Mouse (Mus musculus) mesoderm, embryonic 11.5 days (tissue): Measurements from ENCODE around the gene Aldh3a2.
A peak's percentile ranks its signal among the peaks of the same experiment; 100 is the strongest.

ENCODE experiments used
- DNase-seq: peaks from one replicate; pipeline ENCODE4 v3.0.0-alpha.2; 2012; ENCODE audit warnings: low read depth, low spot score

Gene Aldh3a2

DNA sequence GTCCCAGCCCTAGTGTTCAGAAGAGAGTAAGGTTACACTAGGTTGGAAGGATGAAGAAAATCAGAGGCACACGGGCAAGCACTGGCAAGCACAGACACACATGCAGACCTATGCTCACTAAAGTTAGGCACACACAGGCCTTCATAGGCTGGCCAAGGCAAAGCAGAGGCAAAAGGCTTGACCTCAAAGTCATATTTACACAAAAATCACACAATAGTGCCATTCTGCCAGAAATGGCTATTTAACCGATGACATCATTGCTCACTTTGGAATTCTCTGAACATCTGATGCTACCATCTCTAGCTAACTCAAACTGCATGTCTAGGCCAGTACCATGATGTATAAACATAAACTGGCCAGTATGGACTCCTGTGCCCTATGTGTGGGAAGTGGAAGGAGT lies 6.7 kb upstream of the Aldh3a2 start:
- DNase-seq = peak; percentile 6

GRCm38 (mm10) chr11:61271612-61272011 lies 4.3 kb upstream of the Aldh3a2 start:
- no peak for DNase-seq

DNA sequence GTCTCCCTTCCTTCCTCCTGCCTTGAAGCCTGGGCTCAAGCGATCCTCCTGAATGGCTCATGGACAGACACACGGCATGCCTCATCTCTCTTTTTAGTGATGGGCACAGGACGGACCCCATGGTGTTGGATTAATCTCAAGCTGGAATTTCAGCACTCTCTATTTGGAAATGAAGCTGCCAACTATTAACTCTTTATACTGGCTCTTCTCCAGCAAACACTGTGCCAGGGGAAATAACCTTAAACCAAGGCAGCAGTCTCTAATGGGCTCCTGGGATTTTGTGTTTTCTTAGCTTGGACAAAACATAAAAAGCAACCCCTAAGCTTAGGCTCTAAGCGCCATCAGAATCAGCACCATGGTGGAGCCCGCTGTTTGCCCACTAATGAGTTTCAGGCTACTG lies 3.1 kb upstream of the Aldh3a2 start:
- DNase-seq = no peak

GRCm38 (mm10) chr11:61268626-61269349 lies 1.5 kb upstream of the Aldh3a2 start:
- no peak for DNase-seq

GRCm38 (mm10) chr11:61263841-61264240 lies 3.4 kb downstream of the Aldh3a2 start:
- no peak for DNase-seq

DNA sequence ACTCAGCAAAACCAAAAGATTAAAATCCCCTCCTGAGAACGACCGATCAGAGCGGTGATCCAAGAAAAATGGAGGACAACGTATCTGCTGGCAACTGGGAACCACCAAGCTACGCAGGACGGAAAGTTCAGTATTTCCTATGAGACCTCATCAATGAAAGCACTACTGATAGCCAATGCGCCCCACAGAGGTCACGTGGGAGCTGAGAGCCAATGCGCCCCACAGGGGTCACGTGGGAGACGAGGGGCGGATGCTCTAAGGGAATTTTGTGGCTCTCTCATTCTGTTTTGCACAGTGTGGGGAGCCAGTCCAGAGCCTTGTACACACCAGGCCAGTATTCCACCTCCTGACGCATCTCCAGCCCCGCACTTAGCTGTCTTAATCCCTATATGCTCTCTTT lies 4.7 kb downstream of the Aldh3a2 start:
- DNase-seq = no peak

DNA sequence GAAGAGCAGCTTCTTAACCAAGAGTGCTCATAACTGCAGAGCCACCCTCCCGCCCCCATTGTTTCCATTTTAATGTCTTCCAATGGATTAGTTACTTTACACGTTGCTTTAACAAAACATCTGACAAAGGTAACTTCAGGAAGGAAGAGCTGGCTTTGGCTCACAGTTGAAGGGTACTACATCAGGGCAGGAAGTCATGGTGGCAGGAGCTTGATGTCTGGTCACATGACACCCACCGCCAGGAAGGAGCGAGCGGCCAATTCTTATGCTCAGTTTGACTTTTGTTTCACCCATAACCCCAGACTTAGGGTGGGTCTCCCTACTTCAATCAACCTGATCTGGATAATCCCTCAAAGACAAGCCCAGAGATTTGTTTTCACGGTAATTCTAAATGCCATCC lies 8.2 kb downstream of the Aldh3a2 start:
- DNase-seq = no peak

DNA sequence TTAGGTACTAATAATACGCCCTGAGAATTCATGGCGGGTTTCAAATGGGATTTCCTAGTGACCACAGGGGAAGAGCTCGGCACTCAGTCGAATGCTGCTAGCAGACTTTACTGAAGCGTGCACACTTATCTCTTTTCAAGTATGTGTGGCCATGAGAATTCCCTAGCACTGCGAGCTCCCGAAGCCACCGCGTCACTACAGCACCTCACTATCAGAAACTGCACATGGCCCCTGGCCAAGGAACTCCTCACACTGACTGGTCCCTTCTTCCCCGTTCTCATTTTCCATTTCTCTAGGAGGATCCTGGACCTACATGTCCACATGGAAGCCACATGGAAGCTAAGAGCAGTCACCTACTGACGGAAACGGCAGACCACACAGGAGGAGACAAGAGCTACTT lies 14.5 kb downstream of the Aldh3a2 start:
- DNase-seq = no peak

- no peak for DNase-seq
These were observed 15.5 kb downstream of the Aldh3a2 start for GRCm38 (mm10) chr11:61251741-61252140.

DNA sequence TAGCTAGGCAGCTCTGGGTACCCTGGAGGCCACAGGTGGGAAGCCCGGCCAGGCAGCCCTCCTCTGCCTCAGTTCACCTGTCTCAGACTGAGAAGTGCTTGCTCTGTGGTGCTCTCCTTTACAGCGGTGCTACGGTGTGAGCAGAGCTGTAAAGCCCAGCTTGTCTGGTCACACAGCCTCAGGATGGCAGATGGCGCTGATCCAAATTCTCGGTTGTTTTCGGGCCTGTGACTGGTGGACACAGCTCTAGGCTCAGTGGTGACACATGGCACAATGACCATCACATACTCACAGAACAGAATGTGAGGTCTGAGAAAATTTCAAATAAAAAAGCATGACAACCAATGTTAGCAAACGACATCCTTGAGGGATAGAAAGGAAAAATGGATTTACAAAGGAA lies 22.9 kb downstream of the Aldh3a2 start:
- DNase-seq = no peak

DNA sequence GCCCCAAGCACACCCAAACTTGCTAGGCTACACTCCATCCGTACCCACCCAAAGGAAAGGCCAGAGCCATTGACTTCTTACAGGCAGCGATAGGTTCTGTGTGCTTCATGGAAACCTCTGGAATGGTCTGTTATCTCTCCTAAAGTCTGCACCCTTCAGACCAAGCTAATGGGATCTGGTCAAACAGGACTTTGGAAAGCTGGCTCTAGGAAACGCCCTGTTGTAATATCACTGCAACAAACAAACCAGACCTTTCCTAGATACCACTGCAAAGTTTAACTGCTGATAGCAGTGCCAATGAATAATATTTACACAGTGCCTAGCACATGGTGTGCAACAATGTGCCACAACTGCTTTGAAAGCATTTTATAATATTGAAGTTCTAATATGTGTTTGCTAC lies 31.2 kb downstream of the Aldh3a2 start:
- DNase-seq = no peak

DNA sequence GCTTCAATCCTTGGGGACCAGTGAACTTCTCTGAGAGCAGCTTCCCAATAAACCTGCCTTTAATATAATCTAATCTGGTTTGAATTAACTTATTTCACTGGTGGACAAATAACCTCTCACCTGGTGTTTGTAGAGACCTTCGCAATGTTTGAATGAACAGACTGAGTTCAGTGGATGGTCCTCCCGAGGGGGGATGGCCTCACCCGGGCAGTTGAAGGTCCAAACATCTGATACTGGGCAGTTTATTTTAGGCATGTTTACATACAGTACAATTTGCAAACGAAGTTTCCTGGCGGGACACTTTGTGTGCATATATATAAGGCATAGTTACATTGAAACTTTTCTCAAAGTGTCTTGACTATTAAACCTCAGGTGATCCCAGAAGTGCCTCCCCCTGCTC lies 33.1 kb downstream of the Aldh3a2 start:
- DNase-seq = no peak

DNA sequence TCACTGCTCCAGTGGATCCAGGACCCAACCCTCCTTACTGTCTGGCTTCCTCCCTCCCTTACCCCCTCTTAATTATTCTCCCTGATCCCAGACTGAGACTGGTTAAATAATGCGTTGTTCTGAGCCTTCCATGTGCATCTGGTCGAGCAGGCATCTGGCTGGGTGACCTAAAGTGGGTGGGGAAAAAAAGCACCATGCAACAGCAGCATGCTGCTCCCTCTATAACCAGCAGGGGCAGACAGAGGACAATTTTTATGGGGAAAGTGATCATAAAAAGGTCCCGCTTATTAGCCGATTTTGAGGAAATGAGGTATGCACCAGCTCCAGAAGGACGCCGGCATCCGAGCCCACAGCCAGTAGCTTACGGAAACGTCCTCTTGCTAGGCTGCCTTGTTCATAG lies 35.9 kb downstream of the Aldh3a2 start:
- peak; percentile 76 for DNase-seq

- DNase-seq = no peak
These were observed 38.9 kb downstream of the Aldh3a2 start for GRCm38 (mm10) chr11:61228406-61228805.

DNA sequence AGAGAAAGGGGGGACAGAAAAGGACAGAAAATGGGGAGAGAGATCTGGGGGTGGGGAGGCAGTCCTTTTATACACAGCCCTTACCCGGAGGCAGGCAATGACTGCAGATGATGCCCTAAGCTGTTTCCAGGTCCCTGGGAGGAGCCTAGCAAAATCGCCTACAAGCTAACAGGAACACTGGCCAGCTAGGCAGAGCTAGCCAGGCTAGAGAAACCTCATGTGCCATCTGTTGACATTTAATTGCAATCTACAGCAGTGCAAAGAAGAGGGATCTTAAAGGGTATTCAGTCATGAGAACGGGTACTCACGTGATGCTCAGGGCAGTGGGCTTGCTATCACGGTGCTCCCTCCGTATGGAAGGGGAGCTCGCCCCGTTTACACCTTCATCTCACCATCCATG lies 39.4 kb downstream of the Aldh3a2 start:
- no peak for DNase-seq

- DNase-seq = no peak
These were observed 41.3 kb downstream of the Aldh3a2 start for GRCm38 (mm10) chr11:61225941-61226412.

- DNase-seq = no peak
These were observed 41.8 kb downstream of the Aldh3a2 start for GRCm38 (mm10) chr11:61225511-61225910.

- no peak for DNase-seq
These were observed 42.4 kb downstream of the Aldh3a2 start for GRCm38 (mm10) chr11:61224907-61225306.

DNA sequence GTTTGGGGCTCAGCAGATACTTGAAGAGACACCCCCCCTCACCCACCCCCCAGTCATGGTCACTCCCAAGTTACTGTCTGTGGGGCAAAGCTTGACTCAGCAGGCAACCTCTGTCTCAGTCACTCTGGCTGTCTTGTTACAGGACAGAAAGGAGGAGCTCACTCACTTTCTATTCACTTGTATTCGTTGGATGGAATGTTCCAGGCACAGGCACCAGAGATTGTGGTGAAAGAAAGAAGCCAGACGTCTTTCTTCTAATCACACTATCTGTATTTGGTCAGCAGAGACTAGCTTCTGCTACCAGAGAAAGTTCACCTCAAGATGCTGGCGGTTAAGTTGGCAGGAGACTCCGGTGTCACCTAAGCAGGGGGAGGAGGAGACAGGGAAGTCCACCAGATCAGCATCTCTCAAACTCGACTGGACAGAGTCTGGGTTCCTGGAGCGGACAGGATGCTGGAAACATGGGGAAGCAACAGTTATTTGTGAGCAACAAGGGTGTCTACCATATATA lies 43.0 kb downstream of the Aldh3a2 start:
- DNase-seq = no peak

- DNase-seq = no peak
These were observed 44.1 kb downstream of the Aldh3a2 start for GRCm38 (mm10) chr11:61222971-61223745.

DNA sequence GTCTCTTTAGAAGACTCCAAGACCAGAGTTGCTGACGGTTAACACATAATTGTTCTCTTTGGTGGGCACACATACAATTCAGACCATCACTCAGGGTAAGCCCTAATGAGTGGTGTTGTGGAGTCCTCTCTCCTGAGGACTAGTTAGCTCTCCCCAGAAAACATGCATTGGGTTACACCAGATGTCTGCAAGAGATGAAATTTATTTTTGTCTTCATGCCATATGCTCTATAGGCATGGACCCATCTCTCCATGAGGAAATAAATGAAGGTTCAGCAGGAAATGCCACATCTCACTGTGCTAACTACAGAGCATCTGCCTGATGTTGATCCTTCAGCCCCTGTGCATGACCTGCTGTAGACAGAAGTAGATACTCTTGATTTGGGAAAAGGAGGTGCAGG lies 45.3 kb downstream of the Aldh3a2 start:
- no peak for DNase-seq

DNA sequence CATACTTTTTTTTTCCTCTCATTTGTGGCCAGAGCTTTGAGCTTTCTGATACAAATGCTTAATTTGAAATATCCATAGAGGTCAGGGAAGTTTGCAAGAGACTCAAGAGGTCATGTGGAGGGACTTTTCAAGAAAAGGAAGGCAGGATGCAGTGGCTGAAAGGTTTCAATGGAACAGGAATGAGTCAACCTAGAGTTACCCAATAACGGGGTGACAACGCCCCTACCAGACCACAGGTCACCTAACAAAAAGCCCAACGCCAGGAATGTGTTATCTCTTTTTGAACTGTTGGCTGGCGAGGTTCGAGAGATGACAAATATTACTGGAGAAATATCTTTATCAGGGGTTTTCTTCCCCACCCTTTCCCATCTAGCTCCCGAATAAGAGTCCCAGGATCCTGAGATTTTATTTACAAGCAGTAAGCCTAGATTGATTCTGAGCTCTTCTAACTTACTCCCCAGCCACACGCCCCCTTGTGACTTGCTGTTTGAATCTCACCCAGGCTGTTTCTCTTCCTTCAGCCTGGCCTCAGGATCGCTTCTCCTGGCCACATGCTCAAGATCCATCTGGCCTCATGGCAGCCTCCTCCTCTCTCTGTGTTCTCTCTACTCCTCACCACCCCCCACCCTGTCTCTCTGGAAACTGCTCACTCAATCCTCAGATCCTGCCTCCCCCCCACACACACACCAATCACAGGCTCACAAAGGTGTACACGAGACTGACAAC lies 46.9 kb downstream of the Aldh3a2 start:
- no peak for DNase-seq
